Mouse (Mus musculus) neural tube, embryonic 12.5 days (tissue): ENCODE results near the gene Tnfrsf11a. TPM values are rescaled to one million over a fixed set of nuclear protein-coding genes. Genes with fewer than 3 reads are reported as not detected.
"Not testable (repeated sequence)": the region's sequence is repeated elsewhere in the genome, so short reads cannot be mapped to it uniquely, and the experiment has no call there.

Experiments used
- ATAC-seq: fragments of 200-750 bp; cut with Nextera tagmentation; 2 replicates; pipeline ENCODE4 v1.8.0; 2017; ENCODE audit warnings: low read depth, mild to moderate bottlenecking, moderate TSS enrichment, moderate library complexity; ENCODE audit not compliant: low FRiP score
- H3K27ac ChIP-seq: fragments of 300-500 bp; sonication (generic); 2 replicates; pipeline ENCODE4 v1.5.1; 2016
- H3K27me3 ChIP-seq: fragments of 300-500 bp; sonication (generic); replicated peaks from 2 replicates; pipeline ENCODE4 v1.6.1; 2016; ENCODE audit warnings: mild to moderate bottlenecking
- H3K36me3 ChIP-seq: fragments of 300-500 bp; sonication (generic); 2 replicates; pipeline ENCODE4 v1.6.1; 2016; ENCODE audit warnings: mild to moderate bottlenecking
- H3K4me1 ChIP-seq: fragments of 300-500 bp; sonication (generic); 2 replicates; pipeline ENCODE4 v1.6.1; 2016
- H3K4me2 ChIP-seq: fragments of 300-500 bp; sonication (generic); replicated peaks from 2 replicates; pipeline ENCODE4 v1.6.1; 2016; ENCODE audit warnings: mild to moderate bottlenecking
- H3K4me3 ChIP-seq: fragments of 300-500 bp; sonication (generic); 2 replicates; pipeline ENCODE4 v1.5.1; 2016
- H3K9ac ChIP-seq: fragments of 300-500 bp; sonication (generic); 2 replicates; pipeline ENCODE4 v1.6.1; 2016; ENCODE audit warnings: mild to moderate bottlenecking
- H3K9me3 ChIP-seq: fragments of 300-500 bp; sonication (generic); 2 replicates; pipeline ENCODE4 v1.6.1; 2016; ENCODE audit warnings: mild to moderate bottlenecking
- WGBS: fragments of 180-500 bp; shearing (Covaris S2); methylation state at CpG from one replicate; pipeline ENCODE4 v1.1.7; 2016; 5-methylcytosine and 5-hydroxymethylcytosine counted together
- polyA plus RNA-seq: library from polyadenylated mRNA; unstranded; fragments of >200 nt; fragmentation: Nextera tagmentation; extraction: Ambion mirVana; gene quantifications from 2 replicates; pipeline ENCODE4 v1.2.1, GENCODE M21; 2016

The Tnfrsf11a gene
- polyA plus RNA-seq, 1 experiment from 2014 or later: 0.65 TPM

DNA sequence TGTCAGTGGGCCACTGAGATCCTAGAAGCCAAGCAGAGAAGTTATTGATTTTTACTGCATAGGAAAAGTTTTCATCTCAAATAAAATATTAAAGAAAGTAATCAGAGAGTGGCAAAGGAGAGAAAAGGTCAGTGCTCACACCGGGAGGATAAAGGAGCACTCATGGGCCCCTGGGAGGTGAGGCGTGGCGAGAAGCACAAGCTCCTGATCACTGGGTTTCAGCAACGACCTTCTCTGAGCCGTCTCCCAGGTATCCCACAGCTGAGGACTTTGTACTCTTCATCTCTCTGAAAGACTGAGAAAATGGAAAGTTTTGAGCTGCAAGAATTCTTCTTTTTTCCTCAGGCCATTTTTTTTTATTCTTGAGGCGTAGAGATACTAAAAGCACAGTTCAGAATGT, 14.2 kb downstream of the Tnfrsf11a start:
- no peak overlapping the region for H3K9ac ChIP-seq
- 90% methylated on average over 6 of the region's 6 CpGs for WGBS
- H3K27ac ChIP-seq: no peak overlapping the region
- H3K9me3 ChIP-seq: no peaks in the 10 kb centered on the region
- H3K36me3 ChIP-seq: no peaks in the 10 kb centered on the region
- H3K4me1 ChIP-seq: no peaks in the 10 kb centered on the region
- no peak for ATAC-seq
- no peak overlapping the region for H3K4me3 ChIP-seq
- H3K27me3 ChIP-seq: no peaks in the 10 kb centered on the region
- H3K4me2 ChIP-seq: no peak overlapping the region

DNA sequence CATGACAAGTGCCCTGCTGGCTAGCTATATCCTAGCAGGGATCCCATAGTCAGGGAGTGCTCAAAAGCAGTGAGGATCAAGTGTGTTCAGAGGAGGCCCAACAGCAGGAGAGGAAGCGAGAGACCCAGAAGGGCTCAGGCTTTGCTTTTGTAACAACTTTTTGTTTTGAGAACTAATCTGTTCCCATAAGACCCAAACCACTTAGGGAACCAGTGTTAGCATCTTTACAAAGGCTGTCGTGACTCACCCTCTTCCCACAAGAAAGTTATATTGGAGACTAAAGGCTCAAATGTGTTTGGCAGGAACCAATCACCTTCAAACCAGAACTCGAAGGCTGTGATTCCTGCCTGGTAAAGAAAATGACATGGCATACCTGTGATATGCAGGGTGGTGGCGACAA, 15.2 kb downstream of the Tnfrsf11a start:
- no peaks in the 10 kb centered on the region for H3K9me3 ChIP-seq
- 81% methylated on average over 4 of the region's 4 CpGs for WGBS
- no peaks in the 10 kb centered on the region for H3K4me1 ChIP-seq
- no peak overlapping the region for H3K4me2 ChIP-seq
- no peak for ATAC-seq
- no peak overlapping the region for H3K4me3 ChIP-seq
- H3K27me3 ChIP-seq: no peaks in the 10 kb centered on the region
- H3K9ac ChIP-seq: no peak overlapping the region
- no peaks in the 10 kb centered on the region for H3K36me3 ChIP-seq
- no peak overlapping the region for H3K27ac ChIP-seq

GRCm38 (mm10) chr1:105800570-105800969, 20.1 kb downstream of the Tnfrsf11a start:
- ATAC-seq: no peak
- Histone ChIP-seq H3K9me3 (no peaks in the 10 kb centered on the region), H3K27me3 (no peaks in the 10 kb centered on the region), H3K9ac (no peak overlapping the region), H3K36me3 (no peaks in the 10 kb centered on the region), H3K4me2 (no peak overlapping the region), H3K4me1 (no peaks in the 10 kb centered on the region), H3K27ac (no peak overlapping the region), H3K4me3 (no peak overlapping the region)
- WGBS: 90% methylated on average over 6 of the region's 6 CpGs

DNA sequence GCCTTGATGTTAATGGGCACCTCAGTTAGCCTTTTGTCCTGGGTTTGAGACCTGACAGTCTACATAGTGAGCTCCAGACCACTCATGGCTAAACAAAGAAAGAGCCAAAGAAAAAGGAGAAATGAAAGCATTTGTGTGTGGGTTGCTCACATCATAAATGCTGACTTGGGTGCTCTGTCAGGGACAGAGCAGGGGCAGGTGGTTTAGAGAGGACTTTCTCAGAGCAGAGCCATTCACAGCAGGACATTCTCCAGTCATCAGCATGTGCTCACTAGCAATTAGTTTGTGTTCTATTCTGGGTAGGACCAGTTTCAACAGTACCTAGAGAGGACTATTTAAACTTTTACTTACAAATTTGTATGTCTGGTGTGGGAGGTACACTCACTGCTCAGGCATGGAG, 20.7 kb downstream of the Tnfrsf11a start:
- no peak for ATAC-seq
- no peaks in the 10 kb centered on the region for H3K36me3 ChIP-seq
- no peak overlapping the region for H3K4me2 ChIP-seq
- no peaks in the 10 kb centered on the region for H3K9me3 ChIP-seq
- H3K27ac ChIP-seq: no peak overlapping the region
- no peaks in the 10 kb centered on the region for H3K4me1 ChIP-seq
- H3K27me3 ChIP-seq: no peaks in the 10 kb centered on the region
- no peak overlapping the region for H3K4me3 ChIP-seq
- H3K9ac ChIP-seq: no peak overlapping the region

- Histone ChIP-seq H3K27ac (no peak overlapping the region), H3K9me3 (no peaks in the 10 kb centered on the region), H3K4me1 (no peaks in the 10 kb centered on the region), H3K27me3 (no peaks in the 10 kb centered on the region), H3K4me3 (no peak overlapping the region), H3K4me2 (no peak overlapping the region), H3K9ac (no peak overlapping the region), H3K36me3 (no peaks in the 10 kb centered on the region)
- WGBS: 83% methylated on average over 6 of the region's 6 CpGs
- no peak for ATAC-seq
Observed at GRCm38 (mm10) chr1:105802941-105803340, 22.4 kb downstream of the Tnfrsf11a start.

DNA sequence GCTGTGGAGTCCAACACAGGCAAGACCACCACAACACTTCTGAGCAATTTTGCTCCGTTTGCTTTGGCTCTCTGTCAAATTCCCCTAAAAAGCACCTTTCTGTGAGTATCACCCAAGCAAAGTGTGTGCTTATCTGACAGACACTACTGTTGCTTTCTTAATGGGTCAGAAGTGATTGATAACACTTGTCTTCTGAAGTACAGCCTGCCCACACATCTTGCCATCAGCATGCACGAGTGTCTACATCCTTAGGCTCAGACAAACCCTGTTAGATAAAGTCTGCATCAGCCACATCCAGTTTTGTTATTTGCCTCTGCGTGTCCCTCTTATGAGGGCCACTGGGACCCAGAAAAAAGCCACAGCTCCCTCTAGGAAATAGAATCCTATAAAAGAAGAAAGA, 23.8 kb downstream of the Tnfrsf11a start:
- ATAC-seq: no peak
- H3K27me3 ChIP-seq: no peaks in the 10 kb centered on the region
- no peak overlapping the region for H3K27ac ChIP-seq
- H3K9ac ChIP-seq: no peak overlapping the region
- no peaks in the 10 kb centered on the region for H3K4me1 ChIP-seq
- H3K4me3 ChIP-seq: no peak overlapping the region
- no peaks in the 10 kb centered on the region for H3K36me3 ChIP-seq
- 79% methylated on average over 3 of the region's 3 CpGs for WGBS
- H3K9me3 ChIP-seq: no peaks in the 10 kb centered on the region
- H3K4me2 ChIP-seq: no peak overlapping the region

GRCm38 (mm10) chr1:105805565-105805964, 25.0 kb downstream of the Tnfrsf11a start:
- H3K9ac ChIP-seq: no peak overlapping the region
- H3K27me3 ChIP-seq: no peaks in the 10 kb centered on the region
- no peak overlapping the region for H3K4me2 ChIP-seq
- no peaks in the 10 kb centered on the region for H3K36me3 ChIP-seq
- no peaks in the 10 kb centered on the region for H3K9me3 ChIP-seq
- ATAC-seq: no peak
- no peak overlapping the region for H3K27ac ChIP-seq
- H3K4me3 ChIP-seq: no peak overlapping the region
- WGBS: 96% methylated on average over 4 of the region's 4 CpGs
- no peaks in the 10 kb centered on the region for H3K4me1 ChIP-seq

DNA sequence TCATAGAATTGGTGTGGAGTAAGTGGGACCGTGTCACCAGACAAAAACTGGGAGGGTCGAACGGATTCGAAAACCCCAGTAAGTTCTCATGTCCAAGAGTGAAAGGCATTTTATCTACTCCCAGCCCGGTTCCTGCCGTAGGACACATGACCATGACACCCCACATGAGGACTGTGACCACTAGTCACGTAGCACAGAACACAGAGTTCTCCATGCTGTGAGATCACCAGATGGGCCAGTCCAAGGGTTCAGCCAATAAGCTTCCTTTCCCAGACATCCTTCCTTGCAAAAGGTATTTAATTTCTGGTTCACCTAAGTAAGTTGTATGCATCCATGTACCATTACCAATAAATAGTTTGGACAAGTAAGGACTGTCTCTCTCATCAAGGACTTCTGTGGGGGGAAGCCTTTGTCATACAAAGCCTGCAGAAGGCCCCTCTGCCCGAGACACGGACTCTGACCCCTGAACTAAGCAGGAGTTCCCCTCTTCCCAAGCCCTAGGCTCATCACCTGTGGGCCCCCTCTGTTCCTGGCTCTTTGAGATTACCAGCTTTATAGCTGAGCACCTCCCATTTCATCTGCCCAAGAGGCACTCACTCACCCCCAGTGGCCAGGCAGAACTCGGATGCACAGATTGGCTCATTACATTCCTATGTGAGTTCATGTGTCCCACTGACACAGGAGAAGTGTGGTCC, 26.7 kb downstream of the Tnfrsf11a start:
- Histone ChIP-seq H3K4me3 (no peak overlapping the region), H3K4me1 (no peaks in the 10 kb centered on the region), H3K27me3 (no peaks in the 10 kb centered on the region), H3K4me2 (no peak overlapping the region), H3K36me3 (no peaks in the 10 kb centered on the region), H3K9me3 (no peaks in the 10 kb centered on the region), H3K9ac (no peak overlapping the region), H3K27ac (no peak overlapping the region)
- no peak for ATAC-seq
- 89% methylated on average over 10 of the region's 10 CpGs for WGBS

DNA sequence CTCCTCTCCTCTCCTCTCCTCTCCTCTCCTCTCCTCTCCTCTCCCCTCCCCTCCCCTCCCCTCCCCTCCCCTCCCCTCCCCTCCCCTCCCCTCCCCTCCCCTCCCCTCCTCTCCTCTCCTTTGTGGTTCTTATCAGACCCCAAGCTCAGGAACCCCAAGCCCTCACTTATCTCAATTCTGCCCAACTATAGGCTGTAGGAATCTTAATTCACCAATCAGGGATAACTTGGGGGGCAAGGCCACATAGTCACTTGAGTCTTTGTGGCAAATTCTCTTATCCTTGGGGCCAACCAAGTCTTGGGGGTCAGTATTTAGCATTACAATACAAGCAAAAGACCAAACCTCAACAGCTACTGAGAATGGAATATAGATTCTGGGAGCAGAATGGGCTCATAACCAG, 31.5 kb downstream of the Tnfrsf11a start:
- not testable (repeated sequence) for H3K27ac ChIP-seq, ATAC-seq, H3K4me2 ChIP-seq, H3K36me3 ChIP-seq, H3K9me3 ChIP-seq, H3K9ac ChIP-seq, H3K4me1 ChIP-seq, H3K4me3 ChIP-seq, H3K27me3 ChIP-seq

- Histone ChIP-seq H3K9ac (no peak overlapping the region), H3K36me3 (no peaks in the 10 kb centered on the region), H3K27ac (no peak overlapping the region), H3K4me3 (no peak overlapping the region), H3K4me2 (no peak overlapping the region), H3K9me3 (no peaks in the 10 kb centered on the region), H3K4me1 (no peaks in the 10 kb centered on the region), H3K27me3 (no peaks in the 10 kb centered on the region)
- no peak for ATAC-seq
- 83% methylated on average over 20 of the region's 20 CpGs for WGBS
Observed at GRCm38 (mm10) chr1:105812960-105813708, 32.6 kb downstream of the Tnfrsf11a start.

GRCm38 (mm10) chr1:105813709-105814061, 33.2 kb downstream of the Tnfrsf11a start:
- no peaks in the 10 kb centered on the region for H3K36me3 ChIP-seq
- 81% methylated on average over 11 of the region's 11 CpGs for whole genome bisulfite sequencing

DNA sequence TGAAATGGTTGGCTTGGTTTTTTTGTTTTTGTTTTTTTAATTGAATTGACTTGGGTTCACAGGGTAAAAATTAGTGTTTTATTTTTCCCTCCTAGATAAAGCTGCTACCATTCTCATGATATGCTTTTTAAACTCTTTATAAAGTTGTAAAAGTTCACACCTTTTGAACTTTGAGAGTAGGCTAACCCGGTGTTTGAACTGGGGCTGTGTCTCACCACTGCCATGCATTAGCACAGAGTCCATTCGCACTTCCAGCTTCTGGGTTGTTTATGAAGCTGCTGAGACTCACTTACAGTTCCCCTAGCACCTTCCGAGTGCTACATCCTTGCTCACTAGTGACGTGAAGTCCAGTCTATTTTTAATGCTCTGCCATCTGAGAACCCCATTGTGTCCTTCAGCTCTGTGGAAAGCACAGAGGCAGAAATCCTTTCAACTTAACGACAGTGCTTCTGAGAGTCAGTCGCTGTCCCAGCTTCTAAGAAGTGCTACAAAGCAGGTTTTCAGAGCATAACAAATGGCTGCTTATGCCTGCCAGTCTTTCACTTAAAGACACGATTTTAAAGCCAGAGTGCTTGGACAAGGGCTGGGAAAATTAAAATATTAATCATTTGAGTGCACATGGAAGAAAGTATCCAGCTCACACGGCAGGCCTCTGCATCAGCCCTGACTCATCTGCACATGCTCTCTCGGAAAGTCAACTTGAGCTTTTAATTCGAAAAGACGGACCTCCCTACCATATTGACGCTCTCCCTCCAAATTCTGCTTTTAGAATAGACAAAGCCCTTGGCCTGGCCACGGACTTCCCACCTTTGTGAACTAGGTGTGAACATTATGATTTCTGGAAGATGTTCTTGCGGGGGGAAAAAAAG, 34.1 kb downstream of the Tnfrsf11a start:
- no peak overlapping the region for H3K9ac ChIP-seq
- H3K4me2 ChIP-seq: no peak overlapping the region
- 49% methylated on average over 14 of the region's 14 CpGs for WGBS
- no peaks in the 10 kb centered on the region for H3K27me3 ChIP-seq
- H3K4me1 ChIP-seq: no peaks in the 10 kb centered on the region
- ATAC-seq: no peak
- no peak overlapping the region for H3K27ac ChIP-seq
- no peak overlapping the region for H3K4me3 ChIP-seq
- H3K9me3 ChIP-seq: no peaks in the 10 kb centered on the region
- no peaks in the 10 kb centered on the region for H3K36me3 ChIP-seq

More at GRCm38 (mm10) chr1:105813709-105814061, 33.2 kb downstream of the Tnfrsf11a start:
- no peak overlapping the region for H3K27ac ChIP-seq
- H3K4me1 ChIP-seq: no peaks in the 10 kb centered on the region
- H3K9me3 ChIP-seq: no peaks in the 10 kb centered on the region
- H3K27me3 ChIP-seq: no peaks in the 10 kb centered on the region
- no peak overlapping the region for H3K4me3 ChIP-seq
- H3K9ac ChIP-seq: no peak overlapping the region
- ATAC-seq: peak; percentile 31; the same call in 1 of the 2 replicates
- no peak overlapping the region for H3K4me2 ChIP-seq
